Mouse (Mus musculus) c-Kit-positive CD71-negative TER-119-negative erythroid progenitor cells, embryonic 14.5 days (primary cell): Measurements from ENCODE around the gene Cnpy1.

Experiments used
- DNase-seq: peaks from one replicate; pipeline ENCODE4 v3.0.0-alpha.2; 2013; ENCODE audit warnings: low read depth

Cnpy1 gene

DNA sequence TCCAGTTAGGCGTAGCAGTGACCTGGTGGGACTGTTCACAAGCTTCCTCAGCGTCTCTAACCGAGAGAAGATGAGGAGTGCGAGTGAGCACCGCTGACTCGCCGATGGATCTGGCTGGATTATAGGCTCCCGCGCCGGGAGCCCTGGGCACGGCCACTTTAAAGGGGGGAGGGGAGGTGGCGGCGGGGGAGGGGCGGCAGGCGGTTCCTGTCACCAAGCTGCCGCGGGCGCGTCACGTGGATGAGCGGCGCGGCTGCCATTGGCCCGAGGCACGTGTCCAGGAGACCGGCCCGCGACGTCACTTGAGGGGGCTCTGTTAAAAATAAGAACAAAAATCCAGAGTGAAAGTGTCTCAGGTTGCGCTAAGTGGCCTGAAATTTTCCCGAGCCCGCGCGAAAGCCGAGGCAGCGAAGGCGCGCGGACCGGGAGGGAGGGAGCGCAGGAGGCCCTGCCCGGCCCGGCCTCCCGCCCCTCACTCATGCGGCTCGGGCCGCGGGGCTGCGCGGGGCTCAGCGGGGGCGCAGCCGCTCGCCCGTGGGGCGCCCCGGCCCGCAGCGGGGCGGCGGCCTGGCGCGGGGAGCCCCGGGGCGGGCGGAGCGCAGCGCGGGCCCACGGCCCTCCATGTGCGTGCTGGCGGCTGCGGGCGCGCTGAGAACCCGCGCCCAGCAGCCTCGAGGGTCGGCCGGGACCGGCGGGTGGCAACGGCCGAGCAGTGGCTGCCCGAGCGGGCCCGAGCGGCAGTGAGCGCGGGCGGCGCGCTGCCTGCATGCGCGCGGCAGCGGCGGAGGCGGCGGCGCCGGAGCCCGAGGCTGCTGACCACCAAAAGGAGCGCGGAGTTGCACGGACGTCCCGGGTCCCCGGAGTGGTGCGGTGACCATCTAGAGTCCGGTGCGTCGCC is 80.0 kb downstream of the Cnpy1 start, which contains the start of gene En2:
Gene En2, plus strand, starts transcription at position 337 of the 898 bp plus-strand sequence.
- no peak for DNase-seq

GRCm38 (mm10) chr5:28163926-28164325 is 81.7 kb downstream of the Cnpy1 start:
- DNase-seq = no peak

DNA sequence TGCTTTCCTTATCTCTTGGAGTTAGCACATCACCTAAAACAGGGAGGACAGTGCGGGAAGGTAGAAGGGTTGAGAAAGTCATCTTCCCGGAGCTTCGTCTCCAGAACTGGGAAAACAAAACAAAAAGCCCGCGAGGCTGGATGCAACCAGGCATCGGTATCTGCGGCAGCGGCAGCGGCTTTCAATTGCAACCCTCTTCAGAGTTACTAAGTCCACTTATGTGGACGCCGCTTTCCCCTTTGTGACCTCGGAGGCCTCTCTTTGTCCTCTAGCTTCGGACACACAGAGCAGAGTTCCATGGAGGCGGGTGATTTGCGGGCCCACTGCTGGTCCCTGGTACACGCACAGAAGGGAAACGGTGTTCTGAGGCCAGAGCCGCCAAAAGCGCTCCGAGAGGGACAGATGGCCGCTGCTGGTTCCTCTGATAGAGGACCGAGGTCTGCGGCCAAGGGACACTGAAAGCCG is 83.6 kb downstream of the Cnpy1 start:
- no peak for DNase-seq

DNA sequence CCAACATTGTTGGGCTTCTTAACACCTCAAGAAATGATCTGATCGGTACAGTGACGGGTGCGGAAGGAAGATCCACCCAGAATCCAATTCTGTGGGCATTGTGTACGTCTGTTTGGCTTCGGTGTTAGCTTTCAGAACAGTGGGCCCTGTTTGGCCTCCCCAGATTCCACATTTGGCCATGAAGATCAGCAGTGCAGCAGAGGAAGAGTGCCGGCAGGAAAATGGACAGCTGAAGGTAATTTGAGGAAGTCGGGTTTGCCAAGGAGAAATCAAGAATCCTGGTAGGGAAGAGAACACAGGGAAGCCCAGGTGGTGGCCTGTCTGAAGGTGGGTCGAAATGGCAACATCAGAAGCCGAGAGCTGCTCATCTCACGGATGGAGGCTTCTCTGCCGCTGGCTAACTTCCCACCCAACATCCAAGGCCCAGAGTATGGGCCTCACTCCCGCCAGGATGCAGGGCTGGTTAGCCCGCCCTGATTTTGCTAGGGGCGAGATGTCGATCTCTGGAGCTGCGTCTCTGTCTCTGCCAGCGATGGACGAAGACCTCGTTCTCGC is 84.1 kb downstream of the Cnpy1 start:
- DNase-seq = no peak

DNA sequence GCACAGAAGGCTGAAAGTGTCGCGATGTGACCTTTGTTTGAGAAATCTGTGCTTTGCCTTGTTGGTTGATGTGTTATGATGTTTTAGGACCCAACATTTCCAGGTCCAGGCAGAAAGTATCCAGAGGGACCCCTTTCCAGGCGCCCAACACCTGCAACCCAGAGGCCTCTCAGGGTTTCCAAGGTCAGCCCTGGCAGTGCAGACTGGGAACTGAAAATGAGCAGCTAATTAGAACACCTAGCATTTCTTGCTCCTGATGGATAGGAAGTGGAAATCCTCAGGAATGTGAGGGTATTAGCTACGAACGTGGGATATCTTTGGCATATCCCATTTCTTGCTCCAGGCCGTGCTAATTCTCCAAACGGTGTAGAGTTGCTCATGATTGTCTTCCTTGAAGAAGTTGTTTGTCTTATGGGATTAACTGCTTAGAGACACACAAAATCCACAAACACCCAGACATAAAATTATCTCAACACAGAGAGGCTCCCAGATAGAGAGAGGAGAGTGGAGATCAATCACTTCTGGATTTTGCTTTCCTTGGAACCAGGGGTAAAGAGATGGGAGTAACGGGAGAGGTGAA is 85.6 kb downstream of the Cnpy1 start:
- DNase-seq = no peak

- DNase-seq = no peak
Measured at GRCm38 (mm10) chr5:28159072-28159458, 86.5 kb downstream of the Cnpy1 start.

- DNase-seq = no peak
Measured at GRCm38 (mm10) chr5:28158308-28159071, 87.1 kb downstream of the Cnpy1 start.

DNA sequence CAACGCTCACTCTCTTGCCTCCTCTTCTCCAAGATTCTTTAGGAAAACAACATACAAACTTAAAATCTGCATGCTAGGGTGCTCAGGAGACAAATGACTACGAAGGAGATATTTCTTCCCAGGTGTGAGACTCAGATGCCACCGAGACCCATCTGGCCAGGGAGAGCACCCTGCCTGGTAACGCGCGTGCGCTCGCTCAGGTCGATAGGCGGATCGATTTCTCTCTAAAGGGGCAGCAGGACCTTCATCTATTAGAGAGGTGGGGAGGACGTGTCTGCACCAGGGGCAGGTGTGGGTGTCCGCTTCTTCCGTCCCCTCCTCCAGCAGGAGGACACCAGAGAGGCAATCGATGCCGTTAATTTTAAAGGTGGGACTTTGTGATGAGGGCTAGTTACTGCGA is 87.8 kb downstream of the Cnpy1 start:
- DNase-seq = no peak

- DNase-seq = no peak
Measured at GRCm38 (mm10) chr5:28157044-28157730, 88.4 kb downstream of the Cnpy1 start.
